Mouse (Mus musculus): ENCODE data around the gene Ccdc88c. TPM values are rescaled to one million over a fixed set of nuclear protein-coding genes. Genes with fewer than 3 reads are reported as not detected.

The Ccdc88c gene
- total RNA-seq, 4 experiments from 2014 or later, result 30.2 to 38.8 (median 34.7) TPM

DNA sequence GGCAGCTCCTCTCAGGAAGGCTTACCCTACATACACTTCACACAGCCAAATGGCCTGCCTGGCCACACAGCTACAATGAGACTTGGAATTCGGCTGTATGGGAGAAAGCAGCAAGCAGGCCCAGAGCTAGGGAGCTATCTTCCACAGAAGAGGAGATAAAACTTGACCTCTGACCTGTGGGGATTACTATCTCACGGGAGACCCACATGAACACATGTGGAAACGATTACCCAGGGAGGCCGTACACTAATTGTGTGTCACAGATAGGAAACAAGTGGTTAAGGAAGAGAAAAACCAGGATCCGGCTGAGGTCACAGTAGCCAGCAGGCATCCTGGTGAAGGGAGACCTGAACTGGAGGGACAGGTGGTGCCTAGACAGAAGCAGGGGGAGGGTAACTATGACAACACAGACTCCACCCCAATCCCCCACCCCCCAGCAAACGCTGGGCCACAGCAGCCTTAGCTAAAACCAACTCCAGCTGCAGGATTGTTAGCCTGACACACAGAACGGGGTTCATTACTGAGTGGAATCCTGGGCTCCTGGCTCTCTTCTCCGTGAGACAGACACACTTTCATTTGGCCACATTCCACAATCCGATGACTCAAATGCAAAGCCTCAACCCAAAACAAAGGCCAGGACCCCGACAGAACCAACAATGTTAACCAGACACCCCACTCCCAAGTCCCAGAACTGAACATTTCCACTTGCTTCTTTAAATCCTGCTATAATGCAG is 30.9 kb downstream of the Ccdc88c start:
- no peak for DNase-seq (ENCODE audit: low spot score in 2 of 2)

DNA sequence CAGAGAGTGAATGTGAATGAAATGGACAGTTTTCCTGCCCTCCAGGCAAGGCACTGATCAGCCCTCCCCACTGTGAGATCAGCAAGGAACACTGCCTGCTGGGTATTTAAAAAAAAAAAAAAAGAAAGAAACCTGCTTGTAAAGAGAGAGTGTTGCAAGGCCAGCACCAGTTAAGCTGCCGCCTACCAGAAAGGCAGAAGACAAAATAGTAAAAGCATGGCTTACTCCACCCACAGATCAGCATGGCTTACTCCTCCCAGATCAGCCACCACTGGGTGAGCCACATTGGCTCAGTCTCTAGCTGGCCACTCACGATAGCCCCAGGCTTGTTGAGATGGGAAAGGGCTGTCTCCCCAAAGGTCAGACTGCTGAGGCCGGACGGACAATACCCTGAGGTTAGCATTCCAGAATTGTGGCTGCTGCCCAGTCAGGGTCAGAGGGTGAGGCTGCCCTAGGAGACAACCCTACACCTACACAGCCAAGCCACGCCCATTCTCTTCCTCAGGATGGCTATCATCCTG is 32.4 kb downstream of the Ccdc88c start:
- DNase-seq (ENCODE audit: low spot score in 2 of 2), result no peak

GRCm38 (mm10) chr12:100995607-100996377 is 33.1 kb downstream of the Ccdc88c start:
- DNase-seq (ENCODE audit: low spot score in 2 of 2), result no peak

- no peak for DNase-seq (ENCODE audit: low spot score in 2 of 2)
These were observed 34.5 kb downstream of the Ccdc88c start for GRCm38 (mm10) chr12:100994140-100995015.

- DNase-seq (ENCODE audit: low spot score in 2 of 2), result no peak
These were observed 35.7 kb downstream of the Ccdc88c start for GRCm38 (mm10) chr12:100993146-100993545.

DNA sequence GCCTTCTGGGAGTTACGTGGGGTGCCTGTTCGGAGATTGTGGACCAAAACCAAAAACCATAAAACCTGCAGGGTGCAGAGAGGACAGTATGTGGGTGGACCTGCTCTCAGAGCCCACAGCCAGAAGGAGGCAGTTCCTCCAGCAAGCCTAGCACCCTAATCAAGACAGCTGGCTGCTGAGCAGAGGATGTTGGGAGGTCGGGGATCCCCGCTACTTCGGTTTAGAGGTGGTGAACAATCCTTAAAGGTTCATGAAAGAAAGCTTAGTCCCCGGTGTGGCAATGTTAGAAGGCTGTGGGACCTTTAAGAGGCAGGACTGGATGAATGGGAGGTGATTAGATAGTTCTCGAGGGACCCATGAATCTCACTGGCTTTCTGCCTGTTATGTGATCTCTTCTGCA is 36.4 kb downstream of the Ccdc88c start:
- no peak for DNase-seq (ENCODE audit: low spot score in 2 of 2)

- DNase-seq (ENCODE audit: low spot score in 2 of 2), result no peak
These were observed 37.7 kb downstream of the Ccdc88c start for GRCm38 (mm10) chr12:100991119-100991518.

DNA sequence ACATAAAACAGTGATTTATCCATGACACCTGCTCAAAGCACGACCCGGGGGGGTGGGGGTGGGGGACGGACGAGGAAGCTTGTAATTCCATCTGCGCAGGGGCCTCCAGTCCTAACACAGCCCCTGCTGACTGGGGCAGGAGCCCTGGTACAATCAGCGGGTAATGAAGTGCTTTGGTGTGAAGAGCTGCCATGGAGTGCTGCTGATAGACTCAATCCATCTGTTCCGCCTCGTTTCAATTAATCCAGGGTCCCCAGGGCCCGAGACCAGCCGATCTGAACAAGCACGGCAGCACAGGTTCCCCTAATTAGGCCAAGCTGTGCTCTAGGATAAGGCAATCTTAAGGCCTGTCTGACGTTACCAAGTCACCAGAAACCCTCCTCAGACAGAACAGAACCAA is 38.6 kb downstream of the Ccdc88c start:
- no peak for DNase-seq (ENCODE audit: low spot score in 2 of 2)

- DNase-seq (ENCODE audit: low spot score in 2 of 2), result no peak
These were observed 39.0 kb downstream of the Ccdc88c start for GRCm38 (mm10) chr12:100989780-100990288.

DNA sequence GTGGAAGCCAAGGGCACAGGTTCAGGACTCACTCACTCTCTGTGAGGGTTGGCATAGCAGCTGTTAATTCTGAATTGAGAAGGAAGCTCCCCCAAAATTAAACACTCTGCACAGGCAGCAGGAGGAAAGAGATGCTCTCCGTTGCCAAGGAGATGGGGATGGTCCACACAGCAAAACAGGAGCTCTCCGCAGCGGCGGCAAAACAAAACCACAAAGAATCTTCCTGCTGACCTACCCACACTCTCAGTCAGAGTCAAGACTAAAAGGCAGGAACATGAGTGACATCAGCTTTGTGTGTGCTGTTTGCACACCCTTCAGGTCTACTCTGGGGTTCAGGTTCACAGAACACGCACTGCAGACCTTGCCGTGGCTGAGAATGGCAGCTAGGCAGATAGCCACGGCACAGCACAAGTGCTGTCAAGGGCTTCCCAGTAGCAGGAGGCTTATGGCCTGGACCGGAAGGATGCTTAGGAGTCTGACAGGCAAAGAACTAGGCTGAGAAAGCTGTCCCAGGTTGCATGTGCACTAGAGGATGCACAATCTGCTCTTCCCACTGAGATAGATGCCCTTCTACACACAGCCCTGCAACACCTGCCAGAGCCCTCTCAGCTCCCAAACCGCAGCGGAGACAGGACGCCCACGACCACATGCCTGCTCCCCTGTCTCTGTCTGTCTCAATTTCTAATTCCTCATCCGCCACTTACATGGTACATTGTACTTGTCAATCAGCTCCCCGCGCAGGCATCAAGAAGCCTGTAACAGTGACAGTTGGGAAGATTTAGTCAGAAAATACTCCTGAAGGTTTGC is 40.3 kb downstream of the Ccdc88c start:
- peak; percentile 80 to 84 for DNase-seq (ENCODE audit: low spot score in 2 of 2)

DNA sequence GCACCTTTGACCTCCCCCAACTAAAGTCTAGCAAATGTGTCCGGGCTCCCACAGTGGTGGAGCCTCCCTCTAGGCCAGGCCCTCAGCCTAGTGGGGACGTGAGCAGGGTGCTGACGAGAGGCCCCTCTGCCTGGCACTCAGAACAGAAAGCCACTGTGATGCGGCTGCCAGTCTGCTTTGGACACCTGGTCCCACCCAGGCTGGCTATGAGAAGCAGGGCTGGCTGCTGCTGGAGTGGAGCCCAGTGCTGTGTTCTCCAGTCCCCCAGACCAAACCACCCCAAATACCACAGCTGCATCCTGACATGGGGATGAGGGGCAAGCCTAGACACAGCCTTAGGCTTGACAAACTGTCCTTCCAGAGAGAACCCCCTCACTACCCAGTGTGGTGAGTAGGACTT is 42.4 kb downstream of the Ccdc88c start:
- DNase-seq (ENCODE audit: low spot score in 2 of 2), result no peak

- no peak for DNase-seq (ENCODE audit: low spot score in 2 of 2)
These were observed 43.1 kb downstream of the Ccdc88c start for GRCm38 (mm10) chr12:100985793-100986157.

- DNase-seq (ENCODE audit: low spot score in 2 of 2), result no peak
These were observed 43.6 kb downstream of the Ccdc88c start for GRCm38 (mm10) chr12:100985050-100985792.

DNA sequence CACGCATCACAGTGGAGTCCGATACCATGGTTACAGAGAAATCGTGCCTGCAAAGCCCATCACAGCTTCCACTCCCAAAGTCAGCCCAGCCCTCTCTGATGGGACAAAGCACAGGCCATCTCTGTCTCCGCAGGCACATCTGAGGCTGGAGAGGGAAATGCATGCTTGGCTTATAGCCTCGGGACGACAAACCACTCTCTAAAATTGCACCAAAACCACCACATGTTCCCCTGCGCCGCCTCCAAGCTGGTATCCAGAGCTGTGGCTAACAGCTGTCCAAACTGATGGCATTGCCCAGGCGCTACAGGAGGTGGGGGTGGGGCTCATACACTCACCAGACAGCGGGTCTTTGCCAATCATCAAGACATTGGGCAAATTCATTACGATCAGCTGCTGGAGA is 45.3 kb downstream of the Ccdc88c start:
- no peak for DNase-seq (ENCODE audit: low spot score in 2 of 2)

GRCm38 (mm10) chr12:100982217-100982616 is 46.6 kb downstream of the Ccdc88c start:
- no peak for DNase-seq (ENCODE audit: low spot score in 2 of 2)

GRCm38 (mm10) chr12:100980551-100981008 is 48.3 kb downstream of the Ccdc88c start:
- no peak for DNase-seq (ENCODE audit: low spot score in 2 of 2)

- DNase-seq (ENCODE audit: low spot score in 2 of 2), result no peak
These were observed 49.2 kb downstream of the Ccdc88c start for GRCm38 (mm10) chr12:100979616-100980015.

GRCm38 (mm10) chr12:100977958-100978725 is 50.7 kb downstream of the Ccdc88c start:
- DNase-seq (ENCODE audit: low spot score in 2 of 2), result no peak

DNA sequence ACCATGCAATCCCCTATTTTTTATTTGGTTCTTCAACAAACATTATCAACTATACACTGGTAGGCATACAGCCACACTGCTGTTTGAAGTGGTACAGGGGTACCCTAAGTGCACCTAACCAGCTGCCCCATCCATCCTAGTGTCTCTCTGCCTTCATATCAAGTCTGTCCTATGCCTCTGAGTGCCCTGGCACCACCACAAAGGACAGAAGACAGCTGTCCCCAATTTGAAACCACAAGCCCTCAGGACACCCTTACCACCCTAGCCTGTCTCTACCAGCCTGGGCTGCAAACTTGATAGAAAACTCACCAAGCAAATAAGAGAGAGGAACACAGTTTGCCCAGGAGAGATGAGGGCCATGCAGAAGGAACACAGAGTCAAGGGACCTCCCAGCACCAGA is 51.3 kb downstream of the Ccdc88c start:
- DNase-seq (ENCODE audit: low spot score in 2 of 2), result no peak

Measured in layer of hippocampus, adult 8-10 months (tissue).